ENCODE assay signal across 8 mouse cellular contexts in the genomic region with DNA sequence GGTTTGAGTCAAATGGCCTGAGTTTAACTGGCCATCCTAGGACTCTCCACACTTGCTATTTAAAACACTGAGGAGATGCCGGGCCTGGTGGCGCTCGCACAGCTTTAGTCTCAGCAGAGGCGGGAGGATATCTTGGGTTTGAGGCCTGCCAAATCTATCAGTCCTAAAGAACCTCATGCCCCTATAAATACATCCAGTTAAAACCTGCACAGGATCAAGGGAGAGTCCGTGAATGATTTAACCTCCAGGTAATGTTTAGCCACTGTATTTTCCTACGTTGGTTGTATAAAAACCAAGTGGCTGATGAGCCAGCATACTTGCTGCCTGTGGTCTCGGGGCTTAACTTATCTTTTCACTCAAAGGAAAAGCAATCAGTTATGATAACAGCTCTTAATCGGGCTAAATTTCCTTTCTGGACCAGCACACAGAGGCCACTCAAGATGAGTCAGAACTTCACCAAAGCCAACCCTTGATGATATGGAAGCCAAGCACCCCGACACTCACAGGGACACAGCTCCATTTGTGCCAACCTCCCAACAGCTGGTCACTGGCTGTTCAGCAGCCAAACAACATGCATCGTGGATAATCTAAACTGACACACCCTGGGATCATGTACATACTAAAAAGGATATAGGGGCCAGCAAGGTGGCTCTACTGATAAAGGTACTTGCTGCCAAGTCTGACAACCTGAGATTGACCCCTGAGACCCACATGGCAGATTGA. TPM values are rescaled to one million over a fixed set of nuclear protein-coding genes. Genes with fewer than 3 reads are reported as not detected.
A peak's percentile ranks its signal among the peaks of the same experiment; 100 is the strongest.
DNase-seq lines count a peak whose midpoint lies in the region; ATAC-seq lines count a peak whose summit lies in the region.
"Had no signal": no experiment of that assay in that cellular context is flagged by ENCODE, and none has a peak within 500 bp of the region (broad histone marks: within the 10 kb centered on the region; RNA-seq: fewer than 3 reads in every experiment).

No protein-coding gene starts in this region.

- peaks cover 7% of the 10 kb centered on the region; the same call in 1 of the 2 replicates for H3K4me1 ChIP-seq in hindbrain, embryonic 14.5 days (replicated peaks; ENCODE audit: control insufficient read depth, insufficient read depth, low read length)
- H3K4me1 ChIP-seq in hindbrain, embryonic 10.5 days (replicated peaks) = peaks cover 14% of the 10 kb centered on the region
- H3K4me1 ChIP-seq in intestine, embryonic 15.5 days (replicated peaks) = peaks cover 12% of the 10 kb centered on the region
- peaks cover 31% of the 10 kb centered on the region for H3K4me1 ChIP-seq in liver, embryonic 15.5 days (replicated peaks)
- peaks cover 3% of the 10 kb centered on the region; the same call in 1 of the 2 replicates for H3K4me1 ChIP-seq in forebrain, embryonic 16.5 days (replicated peaks; ENCODE audit: control insufficient read depth, insufficient read depth, low read length)

- H3K4me2 ChIP-seq in hindbrain, embryonic 14.5 days (replicated peaks) = no peak overlapping the region
- no peak overlapping the region for H3K4me2 ChIP-seq in intestine, embryonic 15.5 days (replicated peaks)
- no peak overlapping the region; the same call in 1 of the 2 replicates for H3K4me2 ChIP-seq in liver, embryonic 15.5 days
- no peak overlapping the region for H3K4me2 ChIP-seq in forebrain, embryonic 16.5 days (ENCODE audit: low read length)

- peaks cover 21% of the 10 kb centered on the region for H3K36me3 ChIP-seq in hindbrain, embryonic 14.5 days (replicated peaks; ENCODE audit: control insufficient read depth, insufficient read depth)
- peaks cover 24% of the 10 kb centered on the region for H3K36me3 ChIP-seq in hindbrain, embryonic 10.5 days
- H3K36me3 ChIP-seq in intestine, embryonic 15.5 days = no peaks in the 10 kb centered on the region
- no peaks in the 10 kb centered on the region for H3K36me3 ChIP-seq in liver, embryonic 15.5 days (replicated peaks)
- H3K36me3 ChIP-seq in forebrain, embryonic 16.5 days (ENCODE audit: control insufficient read depth, insufficient read depth) = no peaks in the 10 kb centered on the region; the same call in 1 of the 2 replicates

- H3K27me3 ChIP-seq in hindbrain, embryonic 14.5 days (ENCODE audit: control insufficient read depth, insufficient read depth, low read length) = no peaks in the 10 kb centered on the region
- no peaks in the 10 kb centered on the region for H3K27me3 ChIP-seq in hindbrain, embryonic 10.5 days (ENCODE audit: insufficient read depth, poor library complexity, severe bottlenecking)
- no peaks in the 10 kb centered on the region for H3K27me3 ChIP-seq in intestine, embryonic 15.5 days (replicated peaks)
- H3K27me3 ChIP-seq in liver, embryonic 15.5 days = no peaks in the 10 kb centered on the region
- no peaks in the 10 kb centered on the region for H3K27me3 ChIP-seq in forebrain, embryonic 16.5 days (replicated peaks; ENCODE audit: control insufficient read depth, insufficient read depth, low read length)

- no peak for DNase-seq in hindbrain, embryonic 14.5 days (ENCODE audit: low spot score)
- no peak for DNase-seq in hindbrain, embryonic 10.5 days (ENCODE audit: low spot score)
- DNase-seq in c-Kit-negative CD71-positive TER-119-positive erythroid progenitor cells, embryonic 14.5 days (ENCODE audit: low read depth, low spot score) = peak; percentile 73
- no peak for DNase-seq in ovary, postnatal 10 days (ENCODE audit: low spot score)
- DNase-seq: thymus, postnatal 14 days had no signal

- 0 out of 2 replicates have a peak overlapping the region, but pooled peaks have one; percentile 47 for H3K27ac ChIP-seq in hindbrain, embryonic 14.5 days
- no peak overlapping the region for H3K27ac ChIP-seq in hindbrain, embryonic 10.5 days
- no peak overlapping the region for H3K27ac ChIP-seq in intestine, embryonic 15.5 days
- H3K27ac ChIP-seq in liver, embryonic 15.5 days (replicated peaks) = peak overlapping the region; percentile 14; the same call in 1 of the 2 replicates
- H3K27ac ChIP-seq in forebrain, embryonic 16.5 days (ENCODE audit: low read length) = no peak overlapping the region

- no peak overlapping the region for H3K9ac ChIP-seq in hindbrain, embryonic 14.5 days
- no peak overlapping the region for H3K9ac ChIP-seq in intestine, embryonic 15.5 days
- no peak overlapping the region for H3K9ac ChIP-seq in liver, embryonic 15.5 days
- no peak overlapping the region for H3K9ac ChIP-seq in forebrain, embryonic 16.5 days (replicated peaks; ENCODE audit: low read depth, low read length)

- 94% methylated on average over 10 of the region's 10 CpGs for WGBS in hindbrain, embryonic 14.5 days
- WGBS in hindbrain, embryonic 10.5 days = 93% methylated on average over 10 of the region's 10 CpGs
- WGBS in intestine, embryonic 15.5 days = 67% methylated on average over 10 of the region's 10 CpGs
- 32% methylated on average over 10 of the region's 10 CpGs for WGBS in liver, embryonic 15.5 days (ENCODE audit: insufficient replicate concordance)
- 91% methylated on average over 10 of the region's 10 CpGs for WGBS in forebrain, embryonic 16.5 days

- no peak for ATAC-seq in hindbrain, embryonic 14.5 days (ENCODE audit: low FRiP score)
- peak; percentile 18; the same call in 1 of the 2 replicates for ATAC-seq in intestine, embryonic 15.5 days
- ATAC-seq in liver, embryonic 15.5 days (ENCODE audit: insufficient read depth) = peak; percentile 82
- ATAC-seq in forebrain, embryonic 16.5 days = no peak

- no peak overlapping the region for H3K4me3 ChIP-seq in hindbrain, embryonic 14.5 days (replicated peaks; ENCODE audit: low read length)
- H3K4me3 ChIP-seq in hindbrain, embryonic 10.5 days = no peak overlapping the region
- H3K4me3 ChIP-seq in intestine, embryonic 15.5 days (replicated peaks) = no peak overlapping the region
- no peak overlapping the region for H3K4me3 ChIP-seq in liver, embryonic 15.5 days (replicated peaks)
- no peak overlapping the region for H3K4me3 ChIP-seq in forebrain, embryonic 16.5 days (replicated peaks; ENCODE audit: low read length)

- H3K9me3 ChIP-seq in hindbrain, embryonic 14.5 days (ENCODE audit: control insufficient read depth, low read length) = no peaks in the 10 kb centered on the region
- no peaks in the 10 kb centered on the region for H3K9me3 ChIP-seq in hindbrain, embryonic 10.5 days
- H3K9me3 ChIP-seq in intestine, embryonic 15.5 days = no peaks in the 10 kb centered on the region
- no peaks in the 10 kb centered on the region for H3K9me3 ChIP-seq in liver, embryonic 15.5 days (replicated peaks)
- H3K9me3 ChIP-seq in forebrain, embryonic 16.5 days (ENCODE audit: control insufficient read depth, low read length) = no peaks in the 10 kb centered on the region

RNA-seq across cellular contexts. Expression of a gene that starts 19.3 kb away (rescaled TPM):
- polyA plus RNA-seq in hindbrain, embryonic 14.5 days (2014; fragmentation: Nextera tagmentation; extraction: Ambion mirVana) = 112 and 118 TPM in 2 replicates
- polyA plus RNA-seq in hindbrain, embryonic 10.5 days (2016; fragmentation: Nextera tagmentation; extraction: Ambion mirVana) = 53.9 and 62.5 TPM in 2 replicates
- polyA plus RNA-seq in intestine, embryonic 15.5 days (2015; fragmentation: Nextera tagmentation; extraction: Ambion mirVana) = 81.0 and 84.1 TPM in 2 replicates
- polyA plus RNA-seq in liver, embryonic 15.5 days (2015; fragmentation: Nextera tagmentation; extraction: Ambion mirVana) = 73.4 and 83.4 TPM in 2 replicates
- 70.3 and 78.8 TPM in 2 replicates for polyA plus RNA-seq in forebrain, embryonic 16.5 days (2015; fragmentation: Nextera tagmentation; extraction: Ambion mirVana)

RNA-seq across cellular contexts. Expression of a gene that starts 48.6 kb away (rescaled TPM):
- 25.9 and 28.1 TPM in 2 replicates for polyA plus RNA-seq in hindbrain, embryonic 14.5 days (2014; fragmentation: Nextera tagmentation; extraction: Ambion mirVana)
- polyA plus RNA-seq in hindbrain, embryonic 10.5 days (2016; fragmentation: Nextera tagmentation; extraction: Ambion mirVana) = 26.1 and 26.5 TPM in 2 replicates
- polyA plus RNA-seq in intestine, embryonic 15.5 days (2015; fragmentation: Nextera tagmentation; extraction: Ambion mirVana) = 30.0 and 33.1 TPM in 2 replicates
- 12.5 and 12.6 TPM in 2 replicates for polyA plus RNA-seq in liver, embryonic 15.5 days (2015; fragmentation: Nextera tagmentation; extraction: Ambion mirVana)
- 33.2 and 35.5 TPM in 2 replicates for polyA plus RNA-seq in forebrain, embryonic 16.5 days (2015; fragmentation: Nextera tagmentation; extraction: Ambion mirVana)

Comparison
In these comparisons a context has a peak if more than half of its experiments do, and no peak if none do; other contexts are left out.
1. H3K27ac ChIP-seq: peak in hindbrain, embryonic 14.5 days (single experiment) and liver, embryonic 15.5 days (single experiment); none in hindbrain, embryonic 10.5 days (single experiment), intestine, embryonic 15.5 days (single experiment) and forebrain, embryonic 16.5 days (single experiment).
2. ATAC-seq: peak in intestine, embryonic 15.5 days (single experiment) and liver, embryonic 15.5 days (single experiment); none in hindbrain, embryonic 14.5 days (single experiment) and forebrain, embryonic 16.5 days (single experiment).